ENCODE assay signal across 8 mouse cellular contexts in genomic region chr17:26200831-26201705, GRCm38 (mm10). TPM values are rescaled to one million over a fixed set of nuclear protein-coding genes. Genes with fewer than 3 reads are reported as not detected.
DNase-seq lines count a peak whose midpoint lies in the region; ATAC-seq and TF ChIP-seq lines count a peak whose summit lies in the region.

No protein-coding gene starts in this region.

- H3K4me3 ChIP-seq in kidney, embryonic 14.5 days (ENCODE audit: low read length): peak overlapping the region; percentile 57
- peak overlapping the region; percentile 58 for H3K4me3 ChIP-seq in embryonic facial prominence, embryonic 15.5 days (replicated peaks)
- peak overlapping the region; percentile 64 for H3K4me3 ChIP-seq in limb, embryonic 10.5 days
- H3K4me3 ChIP-seq in midbrain, postnatal 0 days (ENCODE audit: low read depth, low read length): peak overlapping the region; percentile 76

- H3K27me3 ChIP-seq in kidney, embryonic 14.5 days (ENCODE audit: control insufficient read depth, insufficient read depth, low read length): peaks cover 42% of the 10 kb centered on the region
- H3K27me3 ChIP-seq in embryonic facial prominence, embryonic 15.5 days: peaks cover 44% of the 10 kb centered on the region
- peaks cover 81% of the 10 kb centered on the region for H3K27me3 ChIP-seq in limb, embryonic 10.5 days (ENCODE audit: low read depth, poor library complexity, severe bottlenecking)
- peaks cover 27% of the 10 kb centered on the region for H3K27me3 ChIP-seq in midbrain, postnatal 0 days (ENCODE audit: insufficient read depth, low read length)

- peak overlapping the region; percentile 99 for H3K4me2 ChIP-seq in kidney, embryonic 14.5 days (replicated peaks; ENCODE audit: low read depth, low read length)
- peak overlapping the region; percentile 98 for H3K4me2 ChIP-seq in embryonic facial prominence, embryonic 15.5 days (replicated peaks)
- H3K4me2 ChIP-seq in midbrain, postnatal 0 days (ENCODE audit: low read depth, low read length, poor library complexity, severe bottlenecking): peak overlapping the region; percentile 93

- H3K9me3 ChIP-seq in kidney, embryonic 14.5 days (ENCODE audit: control insufficient read depth, low read length): no peaks in the 10 kb centered on the region
- H3K9me3 ChIP-seq in embryonic facial prominence, embryonic 15.5 days (replicated peaks): no peaks in the 10 kb centered on the region
- H3K9me3 ChIP-seq in limb, embryonic 10.5 days (replicated peaks): no peaks in the 10 kb centered on the region
- H3K9me3 ChIP-seq in midbrain, postnatal 0 days (ENCODE audit: low read length): no peaks in the 10 kb centered on the region

- H3K9ac ChIP-seq in kidney, embryonic 14.5 days (ENCODE audit: low read depth, low read length): peak overlapping the region; percentile 66
- peak overlapping the region; percentile 27 for H3K9ac ChIP-seq in embryonic facial prominence, embryonic 15.5 days
- H3K9ac ChIP-seq in midbrain, postnatal 0 days (replicated peaks; ENCODE audit: low read length, poor library complexity, severe bottlenecking): peak overlapping the region; percentile 81

- ATAC-seq in kidney, embryonic 14.5 days (ENCODE audit: low FRiP score, low TSS enrichment): peak; percentile 56
- ATAC-seq in embryonic facial prominence, embryonic 15.5 days (ENCODE audit: insufficient number of reproducible peaks, low FRiP score, low TSS enrichment, low read depth): peak; percentile 48
- ATAC-seq in midbrain, postnatal 0 days (ENCODE audit: low FRiP score): peak; percentile 44

- no peak overlapping the region for H3K27ac ChIP-seq in kidney, embryonic 14.5 days (ENCODE audit: low read depth, low read length)
- H3K27ac ChIP-seq in embryonic facial prominence, embryonic 15.5 days (replicated peaks): 0 out of 2 replicates have a peak overlapping the region, but pooled peaks have one; percentile 39
- H3K27ac ChIP-seq in limb, embryonic 10.5 days: peak overlapping the region; percentile 73
- no peak overlapping the region; the same call in 1 of the 2 replicates for H3K27ac ChIP-seq in midbrain, postnatal 0 days (ENCODE audit: low read depth, low read length)

- H3K4me1 ChIP-seq in kidney, embryonic 14.5 days (ENCODE audit: control insufficient read depth, insufficient read depth, low read length): peaks cover 16% of the 10 kb centered on the region
- peaks cover 29% of the 10 kb centered on the region for H3K4me1 ChIP-seq in embryonic facial prominence, embryonic 15.5 days
- H3K4me1 ChIP-seq in limb, embryonic 10.5 days: peaks cover 41% of the 10 kb centered on the region
- 0 out of 2 replicates have a peak, but pooled peaks cover 3% of the 10 kb centered on the region for H3K4me1 ChIP-seq in midbrain, postnatal 0 days (ENCODE audit: insufficient read depth, low read length)

- DNase-seq in kidney, postnatal 14 days: no peak
- DNase-seq in NIH3T3 (ENCODE audit: low read depth): peak; percentile 28
- peak; percentile 52 for DNase-seq in limb, embryonic 10.5 days (ENCODE audit: low spot score)
- DNase-seq in midbrain, postnatal 0 days (ENCODE audit: low spot score): peak; percentile 28
- peak; percentile 6 for DNase-seq in thymus, postnatal 25 days
- no peak for DNase-seq in gastrocnemius, postnatal 25 days

- peaks cover 13% of the 10 kb centered on the region; the same call in 1 of the 2 replicates for H3K36me3 ChIP-seq in kidney, embryonic 14.5 days (ENCODE audit: control insufficient read depth, insufficient read depth, low read length)
- peaks cover 21% of the 10 kb centered on the region for H3K36me3 ChIP-seq in embryonic facial prominence, embryonic 15.5 days
- peaks cover 28% of the 10 kb centered on the region for H3K36me3 ChIP-seq in limb, embryonic 10.5 days
- peaks cover 15% of the 10 kb centered on the region for H3K36me3 ChIP-seq in midbrain, postnatal 0 days (ENCODE audit: insufficient read depth, low read length)

- WGBS in kidney, embryonic 14.5 days: under 1% methylated on average over 67 of the region's 92 CpGs
- 1% methylated on average over 87 of the region's 92 CpGs for WGBS in embryonic facial prominence, embryonic 15.5 days
- 11% methylated on average over 91 of the region's 92 CpGs for WGBS in limb, embryonic 10.5 days
- 1% methylated on average over 82 of the region's 92 CpGs for WGBS in midbrain, postnatal 0 days

- peak; percentile 10; the same call in 1 of the 2 replicates for TF ChIP-seq CTCF in midbrain, postnatal 0 days (IDR thresholded peaks at IDR 0.05)

RNA-seq across cellular contexts. Expression of gene Rgs11, which starts 1.7 kb away (rescaled TPM):
- 5.2 and 5.9 TPM in 2 replicates for polyA plus RNA-seq in kidney, embryonic 14.5 days (2014; fragmentation: Nextera tagmentation; extraction: Ambion mirVana)
- 14.8 and 19.8 TPM in 2 replicates for polyA plus RNA-seq in embryonic facial prominence, embryonic 15.5 days (2015; fragmentation: Nextera tagmentation; extraction: Ambion mirVana)
- polyA plus RNA-seq in limb, embryonic 10.5 days (2016; fragmentation: Nextera tagmentation; extraction: Ambion mirVana): 1.3 and 1.5 TPM in 2 replicates
- 25.0 and 29.6 TPM in 2 replicates for total RNA-seq in midbrain, postnatal 0 days (2014; rRNA removed)
- polyA plus RNA-seq in midbrain, postnatal 0 days (2015; fragmentation: Nextera tagmentation; extraction: Ambion mirVana): 18.0 and 18.7 TPM in 2 replicates
- total RNA-seq in gastrocnemius, postnatal 25 days (2021): 1 to 10 TPM in 1 of 2 experiments, under 1 TPM in 1; 0.54 to 1.2 TPM

RNA-seq across cellular contexts. Expression of gene Pdia2, which starts 2.2 kb away (rescaled TPM):
- polyA plus RNA-seq in kidney, embryonic 14.5 days (2014; fragmentation: Nextera tagmentation; extraction: Ambion mirVana): 0.38 and 0.46 TPM in 2 replicates
- 0.67 and 0.88 TPM in 2 replicates for polyA plus RNA-seq in embryonic facial prominence, embryonic 15.5 days (2015; fragmentation: Nextera tagmentation; extraction: Ambion mirVana)
- polyA plus RNA-seq in limb, embryonic 10.5 days (2016; fragmentation: Nextera tagmentation; extraction: Ambion mirVana): 0.53 and 0.58 TPM in 2 replicates
- total RNA-seq in midbrain, postnatal 0 days (2014; rRNA removed): not detected in 2 replicates
- polyA plus RNA-seq in midbrain, postnatal 0 days (2015; fragmentation: Nextera tagmentation; extraction: Ambion mirVana): 0.13 TPM in 1 of 2 replicates, not detected in the other
- not detected for total RNA-seq in gastrocnemius, postnatal 25 days (2021)

RNA-seq across cellular contexts. Expression of gene Arhgdig, which starts 6.5 kb away (rescaled TPM):
- 6.3 and 6.9 TPM in 2 replicates for polyA plus RNA-seq in kidney, embryonic 14.5 days (2014; fragmentation: Nextera tagmentation; extraction: Ambion mirVana)
- polyA plus RNA-seq in embryonic facial prominence, embryonic 15.5 days (2015; fragmentation: Nextera tagmentation; extraction: Ambion mirVana): 30.5 and 36.6 TPM in 2 replicates
- polyA plus RNA-seq in limb, embryonic 10.5 days (2016; fragmentation: Nextera tagmentation; extraction: Ambion mirVana): 2.0 and 4.2 TPM in 2 replicates
- 223 and 246 TPM in 2 replicates for total RNA-seq in midbrain, postnatal 0 days (2014; rRNA removed)
- polyA plus RNA-seq in midbrain, postnatal 0 days (2015; fragmentation: Nextera tagmentation; extraction: Ambion mirVana): 342 and 387 TPM in 2 replicates
- 1 to 10 TPM; 1.2 to 2.2 TPM for total RNA-seq in gastrocnemius, postnatal 25 days (2021)

RNA-seq across cellular contexts. Expression of gene Fam234a, which starts 43.0 kb away (rescaled TPM):
- polyA plus RNA-seq in kidney, embryonic 14.5 days (2014; fragmentation: Nextera tagmentation; extraction: Ambion mirVana): 27.9 and 40.4 TPM in 2 replicates
- 50.8 and 56.2 TPM in 2 replicates for polyA plus RNA-seq in embryonic facial prominence, embryonic 15.5 days (2015; fragmentation: Nextera tagmentation; extraction: Ambion mirVana)
- 21.5 and 28.0 TPM in 2 replicates for polyA plus RNA-seq in limb, embryonic 10.5 days (2016; fragmentation: Nextera tagmentation; extraction: Ambion mirVana)
- 24.6 and 31.5 TPM in 2 replicates for total RNA-seq in midbrain, postnatal 0 days (2014; rRNA removed)
- 32.4 and 33.8 TPM in 2 replicates for polyA plus RNA-seq in midbrain, postnatal 0 days (2015; fragmentation: Nextera tagmentation; extraction: Ambion mirVana)
- 10 to 100 TPM; 61.0 to 71.0 TPM for total RNA-seq in gastrocnemius, postnatal 25 days (2021)

RNA-seq across cellular contexts. Expression of gene Luc7l, which starts 51.6 kb away (rescaled TPM):
- 87.8 and 108 TPM in 2 replicates for polyA plus RNA-seq in kidney, embryonic 14.5 days (2014; fragmentation: Nextera tagmentation; extraction: Ambion mirVana)
- polyA plus RNA-seq in embryonic facial prominence, embryonic 15.5 days (2015; fragmentation: Nextera tagmentation; extraction: Ambion mirVana): 99.6 and 111 TPM in 2 replicates
- polyA plus RNA-seq in limb, embryonic 10.5 days (2016; fragmentation: Nextera tagmentation; extraction: Ambion mirVana): 136 and 137 TPM in 2 replicates
- 90.6 and 110 TPM in 2 replicates for total RNA-seq in midbrain, postnatal 0 days (2014; rRNA removed)
- 82.3 and 95.2 TPM in 2 replicates for polyA plus RNA-seq in midbrain, postnatal 0 days (2015; fragmentation: Nextera tagmentation; extraction: Ambion mirVana)
- 10 to 100 TPM; 11.1 to 11.3 TPM for total RNA-seq in gastrocnemius, postnatal 25 days (2021)

Comparison
In these comparisons a context has a peak if more than half of its experiments do, and no peak if none do; other contexts are left out.
1. H3K27ac ChIP-seq: peak in embryonic facial prominence, embryonic 15.5 days (single experiment) and limb, embryonic 10.5 days (single experiment); none in kidney, embryonic 14.5 days (single experiment) and midbrain, postnatal 0 days (single experiment).
2. H3K9ac ChIP-seq: peak in every context shown above with its lines; median percentile 81 in midbrain, postnatal 0 days; 66 in kidney, embryonic 14.5 days; 27 in embryonic facial prominence, embryonic 15.5 days.
3. DNase-seq: peak in NIH3T3 (single experiment), limb, embryonic 10.5 days (single experiment), midbrain, postnatal 0 days (single experiment) and thymus, postnatal 25 days (single experiment); none in kidney, postnatal 14 days (single experiment) and gastrocnemius, postnatal 25 days (single experiment).
4. Peak in every context shown above with its lines, with median percentiles within 50 percentile points of each other: ATAC-seq, H3K4me2 ChIP-seq and H3K4me3 ChIP-seq.